Mouse (Mus musculus) Patski (cell line): ENCODE results near the gene Fam76a. TPM values are rescaled to one million over a fixed set of nuclear protein-coding genes. Genes with fewer than 3 reads are reported as not detected.
A peak's percentile ranks its signal among the peaks of the same experiment; 100 is the strongest.

Source experiments
- ATAC-seq: fragments of 100-300 bp; one replicate; pipeline ENCODE4 v1.8.0; 2021
- CTCF ChIA-PET: fragments of 350-600 bp; sonication (Branson Sonifier 250); formaldehyde crosslinking; loops from one replicate; lab custom pipeline; 2022; ENCODE audit warnings: inconsistent platforms; lab: Charles Lee
- POLR2A ChIA-PET: fragments of 350-600 bp; sonication (Branson Sonifier 250); formaldehyde crosslinking; loops from one replicate; lab custom pipeline; 2022; ENCODE audit warnings: antibody characterized with exemption, inconsistent platforms; lab: Charles Lee
- DNase-seq: peaks from one replicate; pipeline ENCODE4 v3.0.0-alpha.2; 2011; ENCODE audit warnings: low read depth, low spot score
- H3K27me3 ChIP-seq: fragments of 371-371 bp; one replicate; pipeline ENCODE4 v1.5.1; 2021
- CTCF ChIP-seq: fragments of 100-300 bp; IDR thresholded peaks from one replicate; pipeline ENCODE4 v1.5.1; 2021
- in situ Hi-C: fragments of 300-500 bp; cut with MboI; formaldehyde crosslinking; loops from 3 replicates; pipeline ENCODE4 v1.11.1; 2018; ENCODE audit warnings: low pct_unique_long_range_greater_than_20kb, mixed read lengths
- polyA plus RNA-seq: library from polyadenylated mRNA; unstranded; gene quantifications from one replicate; pipeline ENCODE4 v1.2.3, GENCODE M21; 2021

Gene Fam76a
- polyA plus RNA-seq = 25.4 TPM

DNA sequence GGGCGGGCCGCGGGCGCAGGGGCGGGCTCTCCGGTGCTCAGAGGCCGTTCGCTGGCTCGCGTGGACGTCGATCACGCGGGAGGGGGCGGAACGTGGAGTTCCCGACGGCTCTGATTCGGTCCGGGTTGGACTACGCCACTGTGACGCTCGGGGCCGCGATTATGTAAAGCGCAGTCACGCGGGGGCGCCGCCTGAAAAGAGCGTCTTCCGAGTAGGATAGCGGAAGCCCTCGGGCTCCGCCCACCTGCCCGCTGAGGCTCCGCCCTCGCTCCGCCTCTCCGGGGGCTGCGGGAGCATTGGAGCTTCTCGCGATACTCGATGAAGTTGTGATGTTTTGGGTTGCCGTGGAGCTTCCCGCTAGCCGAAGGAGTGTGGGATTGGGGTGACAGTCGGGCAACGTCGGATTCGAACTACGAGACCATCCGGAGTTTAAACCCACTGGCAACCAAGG lies at the start of gene Fam76a:
TSS of gene Fam76a (minus strand) at position 1 of the 451 bp plus-strand sequence.
- no peak for TF ChIP-seq CTCF
- in situ Hi-C loops = no loop called here
- DNase-seq (peak; percentile 93), ATAC-seq (peak; percentile 89)
- H3K27me3 ChIP-seq = no peaks in the 10 kb centered on the region
- ChIA-PET POLR2A (no interaction called here), CTCF (interaction anchor here (1.1 kb wide), 1 partner anchor 79 kb away, joined by 3 read pairs; no protein-coding TSS in a partner anchor)

DNA sequence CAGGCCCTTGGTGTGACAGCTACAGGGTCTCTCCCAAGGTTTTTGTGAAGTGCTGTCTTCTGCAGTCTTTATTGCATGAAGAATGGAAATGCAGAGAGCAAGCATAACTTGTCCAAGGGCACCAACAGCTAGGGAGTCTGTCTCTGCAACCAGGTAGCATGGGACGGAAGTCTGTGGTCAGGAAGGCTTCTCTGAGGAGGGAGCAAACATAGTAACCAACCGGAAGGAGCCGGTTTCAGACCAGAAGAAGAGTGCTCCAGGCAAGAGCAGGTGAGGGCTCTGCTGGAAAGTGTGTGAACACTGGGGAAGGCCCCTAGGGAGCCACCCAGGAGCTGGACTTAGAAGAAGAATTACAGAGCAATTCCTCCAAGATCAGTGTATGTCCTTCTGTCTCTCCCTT lies 49.7 kb upstream of the Fam76a start:
- no peak for DNase-seq
- no peak for TF ChIP-seq CTCF

DNA sequence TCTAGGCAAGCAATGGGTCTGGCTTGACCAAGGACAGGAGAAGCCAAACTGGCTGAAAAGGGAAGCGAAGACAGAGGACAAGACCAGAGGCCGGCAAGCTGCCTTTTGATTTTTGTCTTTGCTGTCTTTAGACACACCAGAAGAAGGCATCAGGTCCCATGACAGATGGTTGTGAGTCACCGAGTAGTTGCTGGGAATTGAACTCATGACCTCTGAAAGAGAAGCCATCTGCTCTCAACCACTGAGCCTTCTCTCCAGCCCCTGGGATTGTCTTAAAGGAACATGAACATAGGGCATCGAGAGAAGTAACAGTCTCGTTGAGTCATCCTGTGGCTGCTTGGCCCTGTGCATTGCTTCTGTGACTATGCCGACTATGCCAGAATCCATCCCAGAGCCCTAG lies 49.2 kb upstream of the Fam76a start:
- TF ChIP-seq CTCF = no peak
- ChIA-PET POLR2A (no interaction called here), CTCF (no interaction called here)
- H3K27me3 ChIP-seq = no peaks in the 10 kb centered on the region
- no peak for DNase-seq
- in situ Hi-C loops = no loop called here
- no peak for ATAC-seq

More for the DNA sequence above, 49.7 kb upstream of the Fam76a start:
- ATAC-seq = no peak
- POLR2A ChIA-PET = no interaction called here
- in situ Hi-C loops = no loop called here
- CTCF ChIA-PET = no interaction called here
- H3K27me3 ChIP-seq = no peaks in the 10 kb centered on the region

DNA sequence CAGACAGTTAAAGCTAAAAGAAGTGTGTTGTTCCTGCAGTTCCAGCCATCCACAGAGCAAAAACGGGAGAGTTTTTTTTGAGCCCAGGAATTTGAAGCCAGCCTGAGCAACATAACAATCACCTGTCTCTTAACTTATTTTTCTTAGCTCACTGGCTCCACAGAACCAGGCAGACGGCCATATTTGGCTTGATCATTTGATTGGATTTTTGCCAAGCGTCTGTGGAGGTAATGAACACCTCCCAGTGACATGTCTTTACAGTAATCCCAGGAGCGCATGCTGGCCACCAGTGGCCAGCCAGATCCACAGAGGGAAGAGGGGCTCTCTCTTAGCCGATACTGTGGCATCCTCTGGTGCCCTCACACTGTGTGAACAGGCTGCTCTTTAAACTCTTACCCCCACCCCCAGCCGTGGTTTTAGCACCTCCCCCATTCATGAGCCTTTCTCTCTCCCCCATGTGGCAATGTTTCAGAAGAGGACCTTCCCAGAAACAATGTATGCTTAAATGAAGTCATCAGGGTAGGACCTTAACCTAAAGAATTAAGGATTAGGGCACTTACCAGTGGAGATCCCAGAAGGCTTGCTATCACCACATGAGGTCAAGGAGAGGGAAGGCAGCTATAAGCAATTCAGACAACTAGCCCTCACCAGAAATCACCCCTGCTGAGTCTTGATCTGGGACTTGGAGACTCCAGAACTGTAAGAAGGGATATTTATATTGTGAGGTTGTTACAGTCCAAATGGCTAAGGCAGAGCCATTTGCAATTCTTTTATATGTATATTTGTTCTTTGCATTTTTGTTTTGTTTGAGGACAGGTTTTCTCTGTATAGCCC lies 46.0 kb upstream of the Fam76a start:
- ChIA-PET POLR2A (no interaction called here), CTCF (no interaction called here)
- DNase-seq (no peak), ATAC-seq (no peak)
- TF ChIP-seq CTCF = no peak
- in situ Hi-C loops = no loop called here
- no peaks in the 10 kb centered on the region for H3K27me3 ChIP-seq

DNA sequence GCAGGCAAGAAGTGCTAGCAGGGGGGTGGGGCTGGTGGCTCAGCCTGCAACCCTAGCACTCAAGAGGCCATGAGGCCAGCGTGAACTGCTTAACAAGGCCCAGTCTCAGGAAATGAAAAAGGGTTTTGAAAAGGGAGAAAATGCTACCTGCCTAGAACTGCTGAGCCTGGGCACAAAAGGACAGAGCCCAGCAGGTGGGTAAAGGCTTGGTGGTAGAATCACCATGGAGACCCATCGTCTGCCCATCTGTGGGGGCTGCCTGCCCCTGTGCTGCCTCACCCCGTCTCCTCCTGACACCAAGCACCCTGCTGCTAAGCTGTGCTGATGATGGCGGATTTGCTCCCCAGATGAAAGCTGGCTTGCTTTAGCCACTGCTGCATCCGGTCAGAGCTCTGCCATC lies 42.1 kb upstream of the Fam76a start:
- no peaks in the 10 kb centered on the region for H3K27me3 ChIP-seq
- DNase-seq = no peak
- ATAC-seq = no peak
- in situ Hi-C loops = no loop called here
- ChIA-PET CTCF (interaction anchor here (1.3 kb wide), 1 partner anchor 10 kb away, joined by 3 read pairs; the partner anchor contains the start of gene Fgr), POLR2A (no interaction called here)
- no peak for TF ChIP-seq CTCF

DNA sequence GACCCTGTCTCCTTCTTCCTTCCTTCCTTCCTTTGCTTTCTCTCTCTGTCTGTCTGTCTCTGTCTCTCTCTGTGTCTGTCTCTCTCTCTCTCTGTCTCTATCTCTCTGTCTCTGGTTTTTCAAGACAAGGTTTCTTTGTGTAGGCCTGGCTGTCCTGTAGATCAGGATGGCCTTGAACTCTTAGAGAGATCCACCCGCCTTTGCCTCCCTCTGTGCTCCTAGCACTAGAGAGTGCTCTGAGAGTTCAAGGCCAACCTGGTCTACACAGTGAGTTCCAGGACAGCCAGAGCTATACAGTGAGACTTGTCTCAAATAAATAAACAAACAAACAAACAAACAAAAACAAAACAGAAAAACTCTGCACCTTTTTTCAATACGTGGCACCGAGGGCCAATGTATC lies 41.7 kb upstream of the Fam76a start:
- in situ Hi-C loops = no loop called here
- ChIA-PET POLR2A (no interaction called here), CTCF (interaction anchor here (1.3 kb wide), 1 partner anchor 10 kb away, joined by 3 read pairs; the partner anchor contains the start of gene Fgr)
- no peak for DNase-seq
- no peak for ATAC-seq
- no peaks in the 10 kb centered on the region for H3K27me3 ChIP-seq
- TF ChIP-seq CTCF = no peak

DNA sequence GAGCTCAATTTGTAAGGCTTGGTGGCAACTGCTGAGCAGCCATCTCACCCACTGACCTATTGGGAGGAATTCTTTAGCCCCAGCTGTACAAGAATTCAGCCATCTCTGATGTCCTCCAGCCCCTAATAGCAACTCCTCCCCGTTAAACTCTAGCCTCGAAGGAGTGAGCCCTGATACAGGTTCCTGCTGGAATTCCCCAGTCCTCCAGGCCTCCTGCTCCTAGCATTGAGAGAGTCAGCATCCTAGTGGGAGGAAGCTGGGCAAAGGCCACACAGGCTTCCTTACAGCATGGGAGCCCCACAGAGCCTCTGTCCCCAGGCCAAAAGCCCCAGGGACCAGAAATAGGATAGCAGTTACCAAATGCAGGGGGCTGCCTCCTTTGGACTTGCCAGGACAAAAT lies 41.1 kb upstream of the Fam76a start:
- ChIA-PET POLR2A (no interaction called here), CTCF (no interaction called here)
- no peak for ATAC-seq
- no peak for DNase-seq
- no peaks in the 10 kb centered on the region for H3K27me3 ChIP-seq
- in situ Hi-C loops = no loop called here
- no peak for TF ChIP-seq CTCF

DNA sequence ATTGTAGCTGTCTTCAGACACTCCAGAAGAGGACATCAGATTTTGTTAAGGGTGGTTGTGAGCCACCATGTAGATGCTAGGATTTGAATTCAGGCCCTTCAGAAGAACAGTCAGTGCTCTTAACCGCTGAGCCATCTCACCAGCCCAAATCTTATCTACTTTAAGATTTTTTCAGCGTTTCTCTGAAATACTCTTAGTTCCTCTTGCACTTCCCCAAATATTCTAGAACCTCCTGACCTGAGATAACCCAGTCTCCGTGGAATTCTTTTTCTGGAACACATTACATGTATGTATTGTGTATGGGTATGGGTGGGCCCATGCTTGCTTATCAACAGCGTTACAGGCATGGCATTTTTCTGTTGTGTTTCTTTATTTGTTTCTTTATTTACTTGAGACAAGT lies 40.3 kb upstream of the Fam76a start:
- H3K27me3 ChIP-seq = no peaks in the 10 kb centered on the region
- DNase-seq (no peak), ATAC-seq (no peak)
- CTCF ChIA-PET = no interaction called here
- in situ Hi-C loops = no loop called here
- POLR2A ChIA-PET = no interaction called here
- TF ChIP-seq CTCF = no peak

DNA sequence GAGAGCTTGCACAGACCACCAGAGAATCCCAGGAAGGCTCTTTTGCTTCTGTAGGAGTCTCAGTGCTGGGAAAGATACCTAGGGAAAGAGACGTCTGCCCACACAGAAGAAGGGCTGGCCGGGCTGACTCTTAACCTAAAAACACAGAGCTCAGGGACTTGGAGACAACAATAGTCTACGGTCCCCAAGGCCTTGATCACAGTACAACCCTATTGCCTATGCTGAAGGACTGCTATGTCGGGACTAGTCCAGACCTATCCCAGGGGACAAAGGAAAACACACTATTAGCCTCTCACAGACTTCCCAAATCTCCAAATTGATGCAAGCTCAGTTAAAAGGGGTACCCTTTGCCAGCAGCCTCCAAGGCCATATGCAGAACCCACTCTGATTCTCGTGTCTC lies 39.5 kb upstream of the Fam76a start:
- ChIA-PET POLR2A (no interaction called here), CTCF (no interaction called here)
- ATAC-seq = no peak
- no peak for DNase-seq
- no peaks in the 10 kb centered on the region for H3K27me3 ChIP-seq
- no peak for TF ChIP-seq CTCF
- in situ Hi-C loops = no loop called here

DNA sequence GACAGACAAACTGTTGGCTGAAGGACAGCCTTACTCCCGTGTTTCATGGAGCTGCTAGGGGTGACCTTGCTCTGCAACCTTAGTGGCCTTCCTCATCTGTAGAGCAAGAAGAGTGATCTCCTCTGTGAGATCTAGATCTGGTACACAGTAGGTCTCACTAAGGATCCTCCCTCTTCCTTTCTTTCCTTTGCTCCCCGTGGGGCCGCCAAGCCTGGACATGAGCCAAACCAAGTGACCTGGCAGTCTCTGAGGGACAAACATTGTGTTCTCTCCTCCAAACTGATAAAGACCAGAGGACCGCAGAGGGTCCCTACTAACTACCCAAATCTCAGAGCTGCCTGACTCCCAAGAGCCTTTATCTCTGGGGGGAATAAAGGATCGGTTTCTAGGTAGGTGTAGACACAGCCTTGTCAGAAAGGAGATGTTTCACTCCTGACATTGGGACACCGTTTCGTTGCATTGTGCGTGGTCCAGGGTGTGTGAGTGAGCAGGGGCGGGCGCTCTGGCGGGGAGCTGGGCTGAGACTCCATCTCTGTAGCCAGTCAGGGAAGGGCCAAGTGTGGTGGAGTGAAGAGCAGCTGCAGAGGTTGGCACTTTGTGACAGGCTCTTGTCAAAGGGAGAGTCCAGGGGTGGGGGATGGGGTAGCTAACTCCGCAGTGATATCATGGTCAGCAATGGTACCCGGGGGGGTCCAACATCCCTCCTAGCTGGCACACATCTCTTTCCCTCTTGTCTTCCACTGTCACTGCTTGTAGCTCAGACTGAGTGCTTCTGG lies 38.7 kb upstream of the Fam76a start:
- no peaks in the 10 kb centered on the region for H3K27me3 ChIP-seq
- POLR2A ChIA-PET = no interaction called here
- TF ChIP-seq CTCF = no peak
- in situ Hi-C loops = no loop called here
- CTCF ChIA-PET = no interaction called here
- ATAC-seq (no peak), DNase-seq (no peak)

DNA sequence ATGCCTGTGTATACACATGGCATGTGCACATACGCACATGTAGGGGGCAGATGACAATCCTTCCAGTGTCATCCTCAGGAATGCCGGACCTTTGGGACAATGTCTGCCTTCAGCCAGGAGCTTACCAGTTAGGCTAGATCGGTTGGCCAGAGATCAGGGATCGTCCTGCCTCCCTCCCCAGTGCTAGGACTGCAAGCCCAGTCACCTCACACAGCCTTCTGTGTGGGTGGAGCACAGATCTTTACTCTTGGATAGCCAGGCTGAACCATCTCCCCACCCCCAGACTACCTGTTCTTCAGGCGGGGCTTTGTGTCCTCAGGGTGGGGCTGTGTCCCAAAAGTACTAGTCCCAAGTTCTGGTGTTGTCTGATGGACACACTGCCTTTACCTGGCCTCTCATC lies 38.0 kb upstream of the Fam76a start:
- ChIA-PET CTCF (no interaction called here), POLR2A (interaction anchor here (0.6 kb wide), 1 partner anchor 21 kb away, joined by 3 read pairs; no protein-coding TSS in a partner anchor)
- in situ Hi-C loops = no loop called here
- no peak for ATAC-seq
- H3K27me3 ChIP-seq = no peaks in the 10 kb centered on the region
- no peak for TF ChIP-seq CTCF
- no peak for DNase-seq
